Mouse (Mus musculus) kidney, adult 2 months (tissue): ENCODE measurements around the gene Dapl1.

Experiments used
- CTCF ChIP-seq: fragments of 200-500 bp; conservative IDR thresholded peaks from 2 replicates; pipeline ENCODE4 v1.5.1; 2011; ENCODE audit warnings: low read depth, mild to moderate bottlenecking, control low read depth, low read length, moderate library complexity, mixed read lengths; ENCODE audit not compliant: insufficient read depth, insufficient read length
- POLR2A ChIP-seq: fragments of 200-500 bp; IDR thresholded peaks from one replicate; pipeline ENCODE4 v1.6.1; 2011; ENCODE audit warnings: low read depth, low read length, control low read depth

DNA sequence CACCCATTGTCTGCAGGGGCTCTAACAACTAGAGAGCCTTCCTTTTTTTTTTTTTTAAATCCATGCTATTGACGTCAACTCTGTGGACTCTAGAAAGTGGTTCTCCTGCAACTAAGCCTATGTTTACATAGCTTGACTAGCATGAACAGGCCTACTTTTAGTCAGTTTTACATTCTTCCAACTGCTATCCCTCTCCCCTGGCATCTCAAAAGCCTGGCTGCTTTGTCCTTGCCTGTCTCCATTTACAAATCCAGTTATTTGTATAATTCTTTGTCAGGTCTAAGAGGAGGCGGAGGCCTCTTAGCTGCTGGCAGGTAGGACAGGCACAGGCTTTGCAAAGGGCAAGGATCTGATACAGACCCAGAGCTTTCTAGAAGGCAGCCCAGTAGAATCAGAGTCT, 627 bp downstream of the Dapl1 start:
- TF ChIP-seq CTCF (no peak), POLR2A (no peak)
